In genomic region chr17:65827119-65827840, GRCm38 (mm10) we compare ENCODE assay signal across 24 mouse cellular contexts. TPM values are rescaled to one million over a fixed set of nuclear protein-coding genes. Genes with fewer than 3 reads are reported as not detected.
DNase-seq lines count a peak whose midpoint lies in the region; ATAC-seq and TF ChIP-seq lines count a peak whose summit lies in the region.
"Had no signal": no experiment of that assay in that cellular context is flagged by ENCODE, and none has a peak within 500 bp of the region (broad histone marks: within the 10 kb centered on the region; RNA-seq: fewer than 3 reads in every experiment).

No protein-coding gene starts in this region.

- TF ChIP-seq CTCF in CH12.LX (conservative IDR thresholded peaks at IDR 0.05 in 1 of 2, IDR thresholded peaks at IDR 0.05 in 1 of 2; ENCODE audit: low read depth in 2 of 2, low read length in 2 of 2) = no peak

- H3K36me3 ChIP-seq in kidney, embryonic 14.5 days (ENCODE audit: control insufficient read depth, insufficient read depth, low read length) = peaks cover 77% of the 10 kb centered on the region
- peaks cover 50 to 80% of the 10 kb centered on the region in 2 experiments for H3K36me3 ChIP-seq in CH12.LX (replicated peaks in 1 of 2; ENCODE audit: control insufficient read depth in 1 of 2, insufficient read depth in 1 of 2, low read length in 1 of 2)
- H3K36me3 ChIP-seq in midbrain, embryonic 16.5 days (ENCODE audit: control insufficient read depth, insufficient read depth, low read length) = peaks cover 16% of the 10 kb centered on the region

- TF ChIP-seq POLR2A in CH12.LX (IDR thresholded peaks at IDR 0.05; ENCODE audit: low read depth, low read length) = no peak

- ATAC-seq in kidney, embryonic 14.5 days (ENCODE audit: low FRiP score, low TSS enrichment) = no peak
- 0 out of 2 replicates have a peak, but pooled peaks have one; percentile 33 for ATAC-seq in midbrain, embryonic 16.5 days
- no peak for ATAC-seq in megakaryocyte-erythroid progenitor cell, adult 5-6 weeks (replicated peaks; ENCODE audit: low FRiP score, low TSS enrichment, poor library complexity, severe bottlenecking)

- in situ Hi-C loops in CH12.LX (cut with MboI; ENCODE audit: low pct_ligation_motif_present, low pct_unique_long_range_greater_than_20kb, low sequenced_read_pairs) = no loop called here

- no peak for TF ChIP-seq EP300 in CH12.LX (IDR thresholded peaks at IDR 0.05; ENCODE audit: low read length)

- no peaks in the 10 kb centered on the region for H3K27me3 ChIP-seq in kidney, embryonic 14.5 days (ENCODE audit: control insufficient read depth, insufficient read depth, low read length)
- no peaks in the 10 kb centered on the region for H3K27me3 ChIP-seq in CH12.LX (replicated peaks)
- H3K27me3 ChIP-seq in midbrain, embryonic 16.5 days (ENCODE audit: control insufficient read depth, insufficient read depth, low read depth, low read length) = no peaks in the 10 kb centered on the region
- H3K27me3 ChIP-seq: embryonic facial prominence, embryonic 12.5 days; heart, embryonic 13.5 days; midbrain, embryonic 12.5 days had no signal

- peak overlapping the region; percentile 7; the same call in 1 of the 2 replicates for H3K9ac ChIP-seq in kidney, embryonic 14.5 days (ENCODE audit: low read depth, low read length)
- H3K9ac ChIP-seq in CH12.LX (ENCODE audit: insufficient read depth, low read depth) = no peak overlapping the region
- H3K9ac ChIP-seq in midbrain, embryonic 16.5 days (ENCODE audit: low read depth, low read length) = no peak overlapping the region
- H3K9ac ChIP-seq: embryonic facial prominence, embryonic 12.5 days; heart, embryonic 13.5 days; midbrain, embryonic 12.5 days had no signal

- TF ChIP-seq RAD21 in CH12.LX (IDR thresholded peaks at IDR 0.05; ENCODE audit: low read depth, low read length) = no peak

- no peaks in the 10 kb centered on the region for H3K4me1 ChIP-seq in kidney, embryonic 14.5 days (ENCODE audit: control insufficient read depth, insufficient read depth, low read length)
- peaks cover 2 to 22% of the 10 kb centered on the region in 2 experiments; a peak in 2 of 4 replicates for H3K4me1 ChIP-seq in CH12.LX (ENCODE audit: control insufficient read depth in 1 of 2, insufficient read depth in 2 of 2)
- no peaks in the 10 kb centered on the region; the same call in 1 of the 2 replicates for H3K4me1 ChIP-seq in midbrain, embryonic 16.5 days (ENCODE audit: control insufficient read depth, insufficient read depth, low read length)
- H3K4me1 ChIP-seq: embryonic facial prominence, embryonic 12.5 days had no signal

- dilution Hi-C loops in CH12.LX (cut with MboI; ENCODE audit: extremely low pct_ligation_motif_present, extremely low pct_unique_long_range_greater_than_20kb, low sequenced_read_pairs) = no loop called here

- no peaks in the 10 kb centered on the region for H3K79me2 ChIP-seq in CH12.LX (replicated peaks; ENCODE audit: control insufficient read depth, extremely low read depth, insufficient read depth, poor library complexity, severe bottlenecking)

- 91% methylated on average over 16 of the region's 16 CpGs for WGBS in kidney, embryonic 14.5 days
- 50% methylated on average over 16 of the region's 16 CpGs for WGBS in midbrain, embryonic 16.5 days

- H3K4me3 ChIP-seq in kidney, embryonic 14.5 days (ENCODE audit: low read length) = no peak overlapping the region
- no peak overlapping the region for H3K4me3 ChIP-seq in CH12.LX (replicated peaks in 1 of 3; ENCODE audit: low read depth in 2 of 3, low read length in 2 of 3, poor library complexity in 1 of 3)
- H3K4me3 ChIP-seq in midbrain, embryonic 16.5 days (ENCODE audit: low read depth, low read length) = no peak overlapping the region
- H3K4me3 ChIP-seq: embryonic facial prominence, embryonic 12.5 days; erythroblast, embryonic 14.5 days; heart, embryonic 13.5 days; left cerebral cortex, adult 2 months; midbrain, embryonic 12.5 days had no signal

- DNase-seq in embryo, embryonic 10.5 days (ENCODE audit: low spot score) = peak; percentile 13
- no peak for DNase-seq in embryo, embryonic 11 days
- DNase-seq in kidney, postnatal 36 days = no peak
- DNase-seq in CH12.LX (ENCODE audit: extremely low read depth) = peak; percentile 19
- no peak for DNase-seq in kidney, adult 8-10 months
- DNase-seq: adrenal gland, postnatal 25 days; cerebellum, adult 11-12 months; cerebellum, postnatal 36 days; gastrocnemius, postnatal 14 days; heart, adult 18-20 months; kidney, adult 2 months; left cerebral cortex, postnatal 4 days; lung, adult 2 months; lung, postnatal 36 days; right cerebral cortex, adult 18-20 months; thymus, postnatal 14 days had no signal

- no peaks in the 10 kb centered on the region for H3K9me3 ChIP-seq in kidney, embryonic 14.5 days (ENCODE audit: control insufficient read depth, low read length)
- H3K9me3 ChIP-seq in CH12.LX (replicated peaks; ENCODE audit: low read length) = no peaks in the 10 kb centered on the region
- H3K9me3 ChIP-seq in midbrain, embryonic 16.5 days (replicated peaks; ENCODE audit: control insufficient read depth, low read length, poor library complexity, severe bottlenecking) = no peaks in the 10 kb centered on the region
- H3K9me3 ChIP-seq: embryonic facial prominence, embryonic 12.5 days; heart, embryonic 13.5 days; midbrain, embryonic 12.5 days had no signal

- no peak overlapping the region for H3K27ac ChIP-seq in kidney, embryonic 14.5 days (ENCODE audit: low read depth, low read length)
- H3K27ac ChIP-seq in CH12.LX (ENCODE audit: insufficient read depth, low read depth) = no peak overlapping the region
- H3K27ac ChIP-seq in midbrain, embryonic 16.5 days (ENCODE audit: low read length) = no peak overlapping the region
- H3K27ac ChIP-seq: embryonic facial prominence, embryonic 12.5 days; heart, embryonic 13.5 days; left cerebral cortex, adult 2 months; midbrain, embryonic 12.5 days had no signal

- H3K4me2 ChIP-seq in kidney, embryonic 14.5 days (replicated peaks; ENCODE audit: low read depth, low read length) = no peak overlapping the region
- H3K4me2 ChIP-seq in CH12.LX (ENCODE audit: insufficient read depth, low read depth, poor library complexity, severe bottlenecking) = no peak overlapping the region
- no peak overlapping the region for H3K4me2 ChIP-seq in midbrain, embryonic 16.5 days (ENCODE audit: low read length)
- H3K4me2 ChIP-seq: embryonic facial prominence, embryonic 12.5 days; heart, embryonic 13.5 days; midbrain, embryonic 12.5 days had no signal

TF ChIP-seq in CH12.LX, 34 proteins besides CTCF, POLR2A, EP300 and RAD21 (continues in another document):
- TF ChIP-seq ETS1 (conservative IDR thresholded peaks at IDR 0.05; ENCODE audit: low read depth, low read length) (no peak), MYC (IDR thresholded peaks at IDR 0.05; ENCODE audit: low read depth, low read length) (no peak), MAX (IDR thresholded peaks at IDR 0.05; ENCODE audit: low read length) (no peak), MXI1 (IDR thresholded peaks at IDR 0.05; ENCODE audit: low read depth, low read length) (no peak), JUN (IDR thresholded peaks at IDR 0.05; ENCODE audit: insufficient read depth, low read depth, low read length) (no peak), ELF1 (IDR thresholded peaks at IDR 0.05; ENCODE audit: low read depth, low read length) (no peak), SIN3A (IDR thresholded peaks at IDR 0.05; ENCODE audit: low read length) (no peak), USF2 (conservative IDR thresholded peaks at IDR 0.05; ENCODE audit: low read depth, low read length) (no peak), SMC3 (IDR thresholded peaks at IDR 0.05; ENCODE audit: low read depth, low read length) (no peak), ZC3H11A (IDR thresholded peaks at IDR 0.05; ENCODE audit: low read depth, low read length) (no peak), KAT2A (IDR thresholded peaks at IDR 0.05; ENCODE audit: insufficient replicate concordance, low read length) (no peak), MEF2A (IDR thresholded peaks at IDR 0.05; ENCODE audit: borderline replicate concordance, low read depth, low read length) (no peak), E2F4 (IDR thresholded peaks at IDR 0.05; ENCODE audit: insufficient replicate concordance, low read depth, low read length) (no peak), BHLHE40 (IDR thresholded peaks at IDR 0.05; ENCODE audit: low read depth, low read length) (no peak), NRF1 (IDR thresholded peaks at IDR 0.05; ENCODE audit: low read depth, low read length) (no peak), RCOR1 (conservative IDR thresholded peaks at IDR 0.05; ENCODE audit: low read depth, low read length) (no peak), PAX5 (IDR thresholded peaks at IDR 0.05; ENCODE audit: low read length) (no peak), MAFK (IDR thresholded peaks at IDR 0.05; ENCODE audit: insufficient replicate concordance, low read length) (no peak)

RNA-seq across cellular contexts. Expression of gene Ppp4r1, which starts 44.9 kb away (rescaled TPM):
- polyA plus RNA-seq in kidney, embryonic 14.5 days (2014; fragmentation: Nextera tagmentation; extraction: Ambion mirVana) = 37.4 and 53.5 TPM in 2 replicates
- total RNA-seq in CH12.LX (2012; rRNA removed) (11.2 and 13.6 TPM in 2 replicates), CH12.LX (2014; rRNA removed) (12.9 and 13.0 TPM in 2 replicates)
- polyA plus RNA-seq in CH12.LX (2012; ENCODE audit: insufficient read length, low read depth) = 17.1 and 21.7 TPM in 2 replicates
- 41.5 and 45.2 TPM in 2 replicates for polyA plus RNA-seq in midbrain, embryonic 16.5 days (2015; fragmentation: Nextera tagmentation; extraction: Ambion mirVana)
- 43.6 and 60.8 TPM in 2 replicates for total RNA-seq in megakaryocyte-erythroid progenitor cell, adult 5-6 weeks (2014; fragmentation: Nextera tagmentation)
- 23.8 and 37.2 TPM in 2 replicates for total RNA-seq in megakaryocyte-erythroid progenitor cell, adult 5-6 weeks (2017)

RNA-seq across cellular contexts. Expression of gene Rab31, which starts 54.7 kb away (rescaled TPM):
- polyA plus RNA-seq in kidney, embryonic 14.5 days (2014; fragmentation: Nextera tagmentation; extraction: Ambion mirVana) = 21.2 and 38.0 TPM in 2 replicates
- total RNA-seq in CH12.LX (2012; rRNA removed) = 2.8 and 3.2 TPM in 2 replicates
- total RNA-seq in CH12.LX (2014; rRNA removed) = 0.82 and 1.2 TPM in 2 replicates
- 0.48 and 0.79 TPM in 2 replicates for polyA plus RNA-seq in CH12.LX (2012; ENCODE audit: insufficient read length, low read depth)
- polyA plus RNA-seq in midbrain, embryonic 16.5 days (2015; fragmentation: Nextera tagmentation; extraction: Ambion mirVana) = 79.4 and 86.0 TPM in 2 replicates
- 1.3 and 4.3 TPM in 2 replicates for total RNA-seq in megakaryocyte-erythroid progenitor cell, adult 5-6 weeks (2014; fragmentation: Nextera tagmentation)
- total RNA-seq in megakaryocyte-erythroid progenitor cell, adult 5-6 weeks (2017) = 3.4 and 4.4 TPM in 2 replicates
- polyA plus RNA-seq: erythroblast, embryonic 14.5 days had no signal

RNA-seq across cellular contexts. Expression of gene Ralbp1, which starts 58.3 kb away (rescaled TPM):
- polyA plus RNA-seq in kidney, embryonic 14.5 days (2014; fragmentation: Nextera tagmentation; extraction: Ambion mirVana) = 61.3 and 76.6 TPM in 2 replicates
- total RNA-seq in CH12.LX (2012; rRNA removed) (22.8 and 26.5 TPM in 2 replicates), CH12.LX (2014; rRNA removed) (27.2 and 28.1 TPM in 2 replicates)
- polyA plus RNA-seq in CH12.LX (2012; ENCODE audit: insufficient read length, low read depth) = 25.3 and 25.9 TPM in 2 replicates
- polyA plus RNA-seq in midbrain, embryonic 16.5 days (2015; fragmentation: Nextera tagmentation; extraction: Ambion mirVana) = 50.2 and 51.6 TPM in 2 replicates
- total RNA-seq in megakaryocyte-erythroid progenitor cell, adult 5-6 weeks (2014; fragmentation: Nextera tagmentation) = 37.8 and 38.0 TPM in 2 replicates
- total RNA-seq in megakaryocyte-erythroid progenitor cell, adult 5-6 weeks (2017) = 85.0 and 96.0 TPM in 2 replicates

Comparison
In these comparisons a context has a peak if more than half of its experiments do, and no peak if none do; other contexts are left out.
1. DNase-seq: peak in embryo, embryonic 10.5 days (single experiment) and CH12.LX (single experiment); none in embryo, embryonic 11 days (single experiment), kidney, postnatal 36 days (0 of 2) and kidney, adult 8-10 months (0 of 2).
2. RNA of gene Rab31, which starts 54.7 kb away (polyA plus RNA-seq): 79.4 to 86.0 TPM in midbrain, embryonic 16.5 days and 21.2 to 38.0 TPM in kidney, embryonic 14.5 days; 0.48 to 0.79 TPM in CH12.LX; every median in the first group is over 10 times any median in the second.